In genomic region chr10:42934672-42935071, GRCm38 (mm10) we compare ENCODE assay signal across 10 mouse cellular contexts.
DNase-seq lines count a peak whose midpoint lies in the region; ATAC-seq and TF ChIP-seq lines count a peak whose summit lies in the region.
"Had no signal": no experiment of that assay in that cellular context is flagged by ENCODE, and none has a peak within 500 bp of the region (broad histone marks: within the 10 kb centered on the region; RNA-seq: fewer than 3 reads in every experiment).

No protein-coding gene starts in this region.

- no peak overlapping the region for H3K27ac ChIP-seq in kidney, postnatal 0 days
- no peak overlapping the region for H3K27ac ChIP-seq in kidney, embryonic 15.5 days
- no peak overlapping the region for H3K27ac ChIP-seq in midbrain, embryonic 10.5 days (replicated peaks)
- H3K27ac ChIP-seq: hindbrain, embryonic 13.5 days had no signal

- H3K9me3 ChIP-seq in kidney, postnatal 0 days (replicated peaks; ENCODE audit: low read length), result no peaks in the 10 kb centered on the region
- no peaks in the 10 kb centered on the region for H3K9me3 ChIP-seq in kidney, embryonic 15.5 days (replicated peaks)
- H3K9me3 ChIP-seq in midbrain, embryonic 10.5 days (replicated peaks), result no peaks in the 10 kb centered on the region
- H3K9me3 ChIP-seq: hindbrain, embryonic 13.5 days had no signal

- no peaks in the 10 kb centered on the region for H3K27me3 ChIP-seq in kidney, postnatal 0 days (ENCODE audit: insufficient read depth, low read length)
- 0 out of 2 replicates have a peak, but pooled peaks cover 3% of the 10 kb centered on the region for H3K27me3 ChIP-seq in kidney, embryonic 15.5 days
- H3K27me3 ChIP-seq in midbrain, embryonic 10.5 days (ENCODE audit: low read depth, poor library complexity, severe bottlenecking), result peaks cover 10% of the 10 kb centered on the region

- ATAC-seq in kidney, postnatal 0 days (replicated peaks; ENCODE audit: low FRiP score, low read depth), result no peak
- no peak for ATAC-seq in kidney, embryonic 15.5 days (replicated peaks; ENCODE audit: low FRiP score)
- ATAC-seq in inflammation-experienced regulatory T-cells, adult 6 months, result peak; percentile 82
- ATAC-seq in monocyte, adult 5-6 weeks (replicated peaks; ENCODE audit: insufficient number of reproducible peaks, low FRiP score, low TSS enrichment, poor library complexity, severe bottlenecking), result 0 out of 2 replicates have a peak, but pooled peaks have one; percentile 29

- no peak overlapping the region for H3K4me3 ChIP-seq in kidney, postnatal 0 days (replicated peaks; ENCODE audit: low read depth, low read length)
- H3K4me3 ChIP-seq in kidney, embryonic 15.5 days (replicated peaks), result no peak overlapping the region
- no peak overlapping the region for H3K4me3 ChIP-seq in midbrain, embryonic 10.5 days
- H3K4me3 ChIP-seq: hindbrain, embryonic 13.5 days had no signal

- TF ChIP-seq CTCF in kidney, postnatal 0 days (IDR thresholded peaks at IDR 0.05; ENCODE audit: low read depth), result no peak

- H3K9ac ChIP-seq in kidney, postnatal 0 days (ENCODE audit: low read depth, low read length), result no peak overlapping the region
- H3K9ac ChIP-seq in kidney, embryonic 15.5 days, result no peak overlapping the region
- H3K9ac ChIP-seq: hindbrain, embryonic 13.5 days had no signal

- H3K4me1 ChIP-seq in kidney, postnatal 0 days (replicated peaks; ENCODE audit: insufficient read depth, low read length), result peaks cover under 1% of the 10 kb centered on the region; the same call in 1 of the 2 replicates
- H3K4me1 ChIP-seq in kidney, embryonic 15.5 days, result peaks cover 6% of the 10 kb centered on the region
- no peaks in the 10 kb centered on the region; the same call in 1 of the 2 replicates for H3K4me1 ChIP-seq in midbrain, embryonic 10.5 days
- H3K4me1 ChIP-seq: hindbrain, embryonic 13.5 days had no signal

- H3K4me2 ChIP-seq in kidney, postnatal 0 days (ENCODE audit: low read length), result no peak overlapping the region
- H3K4me2 ChIP-seq in kidney, embryonic 15.5 days, result no peak overlapping the region
- H3K4me2 ChIP-seq: hindbrain, embryonic 13.5 days had no signal

- WGBS in kidney, postnatal 0 days, result 54% methylated on average over 8 of the region's 8 CpGs
- 63% methylated on average over 8 of the region's 8 CpGs for WGBS in kidney, embryonic 15.5 days
- 83% methylated on average over 8 of the region's 8 CpGs for WGBS in midbrain, embryonic 10.5 days

- H3K36me3 ChIP-seq in kidney, postnatal 0 days (ENCODE audit: insufficient read depth, low read length), result no peaks in the 10 kb centered on the region
- no peaks in the 10 kb centered on the region for H3K36me3 ChIP-seq in kidney, embryonic 15.5 days
- no peaks in the 10 kb centered on the region for H3K36me3 ChIP-seq in midbrain, embryonic 10.5 days
- H3K36me3 ChIP-seq: hindbrain, embryonic 13.5 days had no signal

- peak; percentile 54 for DNase-seq in kidney, postnatal 0 days (ENCODE audit: low spot score)
- peak; percentile 70 to 76 for DNase-seq in heart, adult 18-20 months
- no peak for DNase-seq in midbrain, embryonic 10.5 days (ENCODE audit: low spot score)
- no peak for DNase-seq in right cerebral cortex, postnatal 10 days (ENCODE audit: low spot score in 2 of 2)
- no peak for DNase-seq in cerebellum, adult 9-11 months
- DNase-seq: cerebellum, postnatal 36 days had no signal

Comparison
In these comparisons a context has a peak if more than half of its experiments do, and no peak if none do; other contexts are left out.
1. ATAC-seq: peak in inflammation-experienced regulatory T-cells, adult 6 months (single experiment) and monocyte, adult 5-6 weeks (single experiment); none in kidney, postnatal 0 days (single experiment) and kidney, embryonic 15.5 days (single experiment).
2. DNase-seq: peak in kidney, postnatal 0 days (single experiment) and heart, adult 18-20 months (2 of 2); none in midbrain, embryonic 10.5 days (single experiment), right cerebral cortex, postnatal 10 days (0 of 2) and cerebellum, adult 9-11 months (single experiment).